Mouse (Mus musculus): ENCODE measurements around the gene Irak3.

Irak3 gene

GRCm38 (mm10) chr10:120208575-120209538 is 6.9 kb upstream of the Irak3 start:
- in situ Hi-C loops (cut with MboI; ENCODE audit: low pct_unique_long_range_greater_than_20kb in 1 of 2, low sequenced_read_pairs in 2 of 2, unreplicated experiment in 1 of 2): no loop called here

- in situ Hi-C loops (cut with MboI; ENCODE audit: low pct_unique_long_range_greater_than_20kb in 1 of 2, low sequenced_read_pairs in 2 of 2, unreplicated experiment in 1 of 2): no loop called here
These were observed 6.1 kb upstream of the Irak3 start for GRCm38 (mm10) chr10:120208015-120208414.

GRCm38 (mm10) chr10:120204591-120205210 is 2.8 kb upstream of the Irak3 start:
- in situ Hi-C loops (cut with MboI; ENCODE audit: low pct_unique_long_range_greater_than_20kb in 1 of 2, low sequenced_read_pairs in 2 of 2, unreplicated experiment in 1 of 2): no loop called here

- in situ Hi-C loops (cut with MboI; ENCODE audit: low pct_unique_long_range_greater_than_20kb in 1 of 2, low sequenced_read_pairs in 2 of 2, unreplicated experiment in 1 of 2): no loop called here
These were observed 729 bp upstream of the Irak3 start for GRCm38 (mm10) chr10:120202467-120203250.

GRCm38 (mm10) chr10:120201131-120201921 is 604 bp downstream of the Irak3 start, which contains the start of gene Tmbim4:
Gene Tmbim4 (plus strand): TSS chr10:120201590.
- in situ Hi-C loops (cut with MboI; ENCODE audit: low pct_unique_long_range_greater_than_20kb in 1 of 2, low sequenced_read_pairs in 2 of 2, unreplicated experiment in 1 of 2): no loop called here

- in situ Hi-C loops (cut with MboI; ENCODE audit: low pct_unique_long_range_greater_than_20kb in 1 of 2, low sequenced_read_pairs in 2 of 2, unreplicated experiment in 1 of 2): no loop called here
These were observed 4.7 kb downstream of the Irak3 start for GRCm38 (mm10) chr10:120197061-120197835.

GRCm38 (mm10) chr10:120193255-120193654 is 8.7 kb downstream of the Irak3 start:
- in situ Hi-C loops (cut with MboI; ENCODE audit: low pct_unique_long_range_greater_than_20kb in 1 of 2, low sequenced_read_pairs in 2 of 2, unreplicated experiment in 1 of 2): no loop called here

- in situ Hi-C loops (cut with MboI; ENCODE audit: low pct_unique_long_range_greater_than_20kb in 1 of 2, low sequenced_read_pairs in 2 of 2, unreplicated experiment in 1 of 2): no loop called here
These were observed 9.7 kb downstream of the Irak3 start for GRCm38 (mm10) chr10:120192278-120192677.

GRCm38 (mm10) chr10:120191165-120191564 is 10.8 kb downstream of the Irak3 start:
- in situ Hi-C loops (cut with MboI; ENCODE audit: low pct_unique_long_range_greater_than_20kb in 1 of 2, low sequenced_read_pairs in 2 of 2, unreplicated experiment in 1 of 2): no loop called here

GRCm38 (mm10) chr10:120189782-120190181 is 12.1 kb downstream of the Irak3 start:
- in situ Hi-C loops (cut with MboI; ENCODE audit: low pct_unique_long_range_greater_than_20kb in 1 of 2, low sequenced_read_pairs in 2 of 2, unreplicated experiment in 1 of 2): no loop called here

- in situ Hi-C loops (cut with MboI; ENCODE audit: low pct_unique_long_range_greater_than_20kb in 1 of 2, low sequenced_read_pairs in 2 of 2, unreplicated experiment in 1 of 2): no loop called here
These were observed 12.7 kb downstream of the Irak3 start for GRCm38 (mm10) chr10:120189276-120189675.

GRCm38 (mm10) chr10:120188513-120188912 is 13.4 kb downstream of the Irak3 start:
- in situ Hi-C loops (cut with MboI; ENCODE audit: low pct_unique_long_range_greater_than_20kb in 1 of 2, low sequenced_read_pairs in 2 of 2, unreplicated experiment in 1 of 2): no loop called here

GRCm38 (mm10) chr10:120183342-120183741 is 18.6 kb downstream of the Irak3 start:
- in situ Hi-C loops (cut with MboI; ENCODE audit: low pct_unique_long_range_greater_than_20kb in 1 of 2, low sequenced_read_pairs in 2 of 2, unreplicated experiment in 1 of 2): no loop called here

GRCm38 (mm10) chr10:120182887-120183286 is 19.0 kb downstream of the Irak3 start:
- in situ Hi-C loops (cut with MboI; ENCODE audit: low pct_unique_long_range_greater_than_20kb in 1 of 2, low sequenced_read_pairs in 2 of 2, unreplicated experiment in 1 of 2): no loop called here

GRCm38 (mm10) chr10:120174192-120174705 is 27.7 kb downstream of the Irak3 start:
- in situ Hi-C loops (cut with MboI; ENCODE audit: low pct_unique_long_range_greater_than_20kb in 1 of 2, low sequenced_read_pairs in 2 of 2, unreplicated experiment in 1 of 2): no loop called here

GRCm38 (mm10) chr10:120171340-120171739 is 30.6 kb downstream of the Irak3 start:
- in situ Hi-C loops (cut with MboI; ENCODE audit: low pct_unique_long_range_greater_than_20kb in 1 of 2, low sequenced_read_pairs in 2 of 2, unreplicated experiment in 1 of 2): no loop called here

- in situ Hi-C loops (cut with MboI; ENCODE audit: low pct_unique_long_range_greater_than_20kb in 1 of 2, low sequenced_read_pairs in 2 of 2, unreplicated experiment in 1 of 2): no loop called here
These were observed 31.7 kb downstream of the Irak3 start for GRCm38 (mm10) chr10:120170277-120170676.

All from mouse embryonic stem cell (cell line).